Mouse (Mus musculus) 416B (cell line): ENCODE results near the gene Wdr83os.
"Not testable (repeated sequence)": the region's sequence is repeated elsewhere in the genome, so short reads cannot be mapped to it uniquely, and the experiment has no call there.

Experiments
- DNase-seq: peaks from one replicate; pipeline ENCODE4 v3.0.0; 2011; ENCODE audit warnings: low read depth

The Wdr83os gene

DNA sequence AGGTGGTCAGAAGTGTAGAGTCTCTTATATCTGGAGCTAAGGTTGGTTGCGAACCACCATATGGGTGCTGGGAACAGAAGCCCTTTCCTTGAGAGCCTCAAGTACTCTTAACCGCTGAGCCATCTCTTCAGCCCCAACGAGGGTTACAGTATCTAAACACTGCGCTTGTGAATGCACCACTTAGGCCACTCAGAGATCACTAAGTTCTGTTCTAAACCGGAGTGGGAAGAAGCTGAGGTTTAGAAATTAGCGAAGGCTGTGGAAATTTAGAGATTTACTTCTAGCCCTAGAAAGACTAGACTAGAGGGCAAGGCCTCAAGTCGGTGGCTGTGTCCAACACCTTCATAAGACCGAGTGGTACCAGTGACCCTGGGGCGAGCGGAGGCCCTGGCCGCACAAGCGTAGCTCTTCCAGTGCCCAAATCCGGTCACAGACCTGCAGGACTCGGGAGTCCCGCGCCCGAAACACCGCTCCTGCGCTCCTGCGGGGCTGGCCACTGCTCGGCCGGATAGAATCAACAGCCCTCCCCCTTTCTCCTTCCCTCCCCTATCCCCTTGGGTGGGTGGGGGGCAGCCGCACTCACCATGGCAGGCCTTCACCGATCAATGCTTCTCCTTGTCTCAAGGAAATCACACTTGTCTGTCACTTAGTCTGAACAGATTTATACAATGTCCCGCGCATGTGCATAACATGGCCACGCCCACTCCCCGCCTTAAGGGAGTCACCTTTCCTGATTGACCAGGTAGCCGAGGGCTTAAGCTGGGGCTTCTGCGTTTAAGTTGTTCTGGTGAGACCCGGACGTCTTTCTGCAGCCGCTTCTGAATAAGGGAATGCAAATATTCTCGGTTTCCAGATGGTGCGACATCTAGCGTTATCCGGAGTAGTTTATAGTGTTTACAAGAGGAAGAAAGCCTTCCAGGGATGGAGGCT is 38.8 kb downstream of the Wdr83os start:
- no peak for DNase-seq

DNA sequence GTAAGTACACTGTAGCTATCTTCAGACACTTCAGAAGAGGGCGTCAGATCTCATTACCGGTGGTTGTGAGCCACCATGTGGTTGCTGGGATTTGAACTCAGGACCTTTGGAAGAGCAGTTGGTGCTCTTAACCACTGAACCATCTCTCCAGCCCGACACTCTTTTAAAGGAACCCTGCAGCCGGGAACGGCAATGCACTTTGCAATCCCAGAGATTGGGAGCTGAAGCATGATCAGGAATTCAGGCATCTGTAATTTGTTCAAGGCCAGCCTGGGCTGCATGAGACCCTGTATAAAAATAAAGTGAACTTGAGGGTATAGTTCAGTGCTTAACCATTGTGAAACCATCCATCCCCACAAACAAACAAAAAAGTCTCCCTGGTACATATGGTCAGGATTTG is 39.7 kb downstream of the Wdr83os start:
- not testable (repeated sequence) for DNase-seq

DNA sequence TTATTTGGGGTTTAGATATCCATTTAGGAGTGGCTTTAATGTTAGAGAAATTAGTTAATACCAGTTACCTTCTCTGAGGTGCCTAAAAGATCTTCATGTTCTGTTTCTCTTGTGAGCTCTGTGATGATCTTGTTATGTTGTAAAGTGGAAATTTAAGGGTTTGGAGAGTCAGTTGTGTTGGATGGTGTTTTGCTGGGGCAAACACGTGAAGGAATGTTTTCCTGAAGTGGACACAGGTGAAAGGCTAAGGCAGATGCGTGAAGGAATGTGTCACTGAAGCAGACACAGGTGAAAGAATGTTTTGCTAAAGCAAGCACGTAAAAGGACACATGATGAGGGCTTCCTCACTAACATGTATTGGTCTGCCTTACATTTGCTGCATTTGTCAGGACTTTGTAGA is 42.5 kb downstream of the Wdr83os start, which contains the start of gene Zfp791:
Gene Zfp791, minus strand, starts transcription at position 101 of the 400 bp plus-strand sequence.
- no peak for DNase-seq

DNA sequence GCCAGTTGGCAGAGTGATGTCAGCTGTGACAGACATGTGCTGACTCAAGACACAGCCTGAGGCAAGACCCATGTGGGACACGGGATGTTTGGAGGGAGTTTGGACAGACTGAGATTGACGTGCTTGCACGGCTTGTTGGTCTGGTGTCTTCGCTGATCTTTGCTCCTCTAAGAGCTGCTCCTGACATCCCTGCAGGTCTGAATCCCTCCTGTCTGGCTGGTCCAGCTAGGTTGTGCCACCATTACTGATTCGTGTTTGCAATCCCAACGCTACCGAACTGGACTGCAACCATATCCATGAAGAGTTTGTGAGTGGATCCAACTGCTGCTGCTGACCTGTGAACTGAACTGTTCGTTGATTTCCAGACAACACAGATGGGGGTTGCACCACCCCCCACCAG is 43.2 kb downstream of the Wdr83os start:
- no peak for DNase-seq
